Mouse (Mus musculus): ENCODE measurements at regions not wholly inside any gene's neighbourhood (a gene's known extent, or its start where the extent isn't known, plus 50 kb on each side); places are given as distances from the start of the nearest gene placed in this dataset.

DNA sequence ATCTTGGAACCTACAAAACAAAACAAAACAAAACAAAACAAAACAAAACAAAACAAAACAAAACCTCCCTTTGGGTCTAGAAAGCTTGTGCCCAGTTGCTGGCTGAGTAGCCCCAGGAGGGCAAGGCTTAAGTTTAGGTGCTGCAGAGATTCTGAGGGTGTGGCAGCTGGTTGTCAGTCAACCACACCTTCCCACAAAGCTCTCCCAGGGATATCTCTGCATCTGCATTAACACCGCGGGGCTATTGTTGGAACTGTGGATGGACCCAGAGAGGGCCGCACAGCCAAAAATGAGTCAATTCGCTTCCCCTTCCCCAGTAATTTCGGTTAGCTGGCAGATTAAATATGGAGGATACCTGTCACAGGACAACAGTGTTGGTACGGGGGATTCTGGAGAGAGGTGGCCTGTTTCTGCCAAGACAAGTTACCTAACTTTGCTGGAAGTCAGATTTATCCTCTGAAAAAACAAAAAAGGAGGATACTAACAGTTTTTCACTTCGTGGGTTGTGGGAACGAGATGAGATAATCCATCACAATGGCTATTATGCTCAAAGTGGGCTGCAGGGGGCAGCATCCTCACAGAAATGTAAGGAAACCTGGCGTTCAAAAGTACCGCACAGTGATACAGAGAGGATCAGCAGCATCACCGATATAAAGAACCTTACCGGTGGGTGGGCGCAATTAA is 96.7 kb downstream of the 1500009L16Rik start:
- Histone ChIP-seq H3K4me3 (peak overlapping the region; percentile 35), H3K27ac (no peak overlapping the region; the same call in 1 of the 2 replicates)

DNA sequence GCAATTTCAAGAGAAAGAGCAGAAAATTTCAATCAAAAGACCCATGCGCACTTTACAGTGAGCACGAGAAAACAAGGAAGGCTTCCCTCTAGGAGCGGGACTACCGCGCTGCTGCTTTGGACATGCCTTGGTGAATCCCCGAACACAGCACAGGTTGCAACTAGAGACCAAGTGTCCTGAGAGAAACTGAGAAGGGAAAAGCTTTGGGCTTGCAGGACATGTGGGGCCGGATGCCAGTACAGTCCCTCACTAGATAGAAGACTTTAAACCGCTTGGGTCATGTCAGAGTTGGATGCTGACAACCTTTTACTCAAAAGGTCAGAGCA is 97.2 kb downstream of the 1500009L16Rik start:
- no peaks in the 10 kb centered on the region for H3K9me3 ChIP-seq
- H3K4me1 ChIP-seq: peaks cover 4% of the 10 kb centered on the region
- DNase-seq (ENCODE audit: low spot score): no peak
- H3K36me3 ChIP-seq: no peaks in the 10 kb centered on the region
- H3K27ac ChIP-seq: no peak overlapping the region
- WGBS: 74% methylated on average over 8 of the region's 8 CpGs
- no peaks in the 10 kb centered on the region for H3K27me3 ChIP-seq (ENCODE audit: insufficient read depth, poor library complexity, severe bottlenecking)
- no peak overlapping the region for H3K4me3 ChIP-seq

More for the DNA sequence above, 96.7 kb downstream of the 1500009L16Rik start:
- 10% methylated on average over 13 of the region's 13 CpGs for WGBS
- Histone ChIP-seq H3K9me3 (no peaks in the 10 kb centered on the region), H3K36me3 (no peaks in the 10 kb centered on the region), H3K4me1 (peaks cover 4% of the 10 kb centered on the region), H3K27me3 (ENCODE audit: insufficient read depth, poor library complexity, severe bottlenecking) (no peaks in the 10 kb centered on the region)
- peak; percentile 73 for DNase-seq (ENCODE audit: low spot score)

DNA sequence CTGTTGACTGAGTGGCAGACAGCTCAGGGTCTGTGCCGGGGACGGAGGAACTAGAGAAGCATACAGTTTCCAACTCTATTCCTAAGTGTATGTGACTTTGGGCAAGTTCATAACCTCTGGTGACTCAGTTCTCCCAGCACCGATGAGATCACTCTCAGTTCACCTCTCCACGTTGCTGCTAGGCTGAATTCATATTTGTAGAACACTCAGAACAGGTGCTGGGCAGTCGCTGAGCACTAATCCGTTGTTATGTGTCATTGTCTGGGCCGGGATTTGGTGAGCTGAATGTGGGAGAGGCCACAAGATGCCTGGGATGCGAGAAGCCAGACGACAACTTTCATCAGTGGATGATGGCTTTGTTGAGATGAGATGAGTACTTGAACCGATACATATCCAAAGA is 98.4 kb downstream of the 1500009L16Rik start:
- Histone ChIP-seq H3K27me3 (ENCODE audit: insufficient read depth, poor library complexity, severe bottlenecking) (no peaks in the 10 kb centered on the region), H3K4me1 (peaks cover 4% of the 10 kb centered on the region), H3K27ac (no peak overlapping the region), H3K36me3 (no peaks in the 10 kb centered on the region), H3K4me3 (no peak overlapping the region), H3K9me3 (no peaks in the 10 kb centered on the region)
- 74% methylated on average over 10 of the region's 10 CpGs for WGBS
- no peak for DNase-seq (ENCODE audit: low spot score)

DNA sequence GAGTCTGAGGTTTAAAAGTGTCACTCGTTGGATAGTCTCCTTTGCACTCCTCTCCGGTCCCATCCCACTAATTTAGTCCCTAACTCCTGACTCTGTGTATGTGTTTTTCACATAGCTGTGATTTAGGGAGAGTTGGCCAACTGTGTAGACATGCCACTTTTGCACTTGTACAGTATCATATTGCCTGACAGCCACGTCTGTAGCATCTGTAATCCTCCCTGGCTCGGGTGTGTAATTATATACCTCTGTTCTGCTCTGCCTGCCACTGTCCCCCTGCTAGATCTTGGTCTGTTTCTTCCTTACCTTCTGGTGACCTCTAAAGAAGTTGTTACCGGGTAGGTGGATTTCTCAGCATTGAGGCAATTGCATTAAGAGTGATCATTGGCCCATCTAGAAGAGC is 103.4 kb downstream of the 1500009L16Rik start:
- Histone ChIP-seq H3K4me3 (no peak overlapping the region), H3K27me3 (ENCODE audit: insufficient read depth, poor library complexity, severe bottlenecking) (no peaks in the 10 kb centered on the region), H3K9me3 (no peaks in the 10 kb centered on the region), H3K27ac (no peak overlapping the region), H3K36me3 (no peaks in the 10 kb centered on the region), H3K4me1 (peaks cover 7% of the 10 kb centered on the region)
- 83% methylated on average over 5 of the region's 5 CpGs for WGBS
- DNase-seq (ENCODE audit: low spot score): no peak

DNA sequence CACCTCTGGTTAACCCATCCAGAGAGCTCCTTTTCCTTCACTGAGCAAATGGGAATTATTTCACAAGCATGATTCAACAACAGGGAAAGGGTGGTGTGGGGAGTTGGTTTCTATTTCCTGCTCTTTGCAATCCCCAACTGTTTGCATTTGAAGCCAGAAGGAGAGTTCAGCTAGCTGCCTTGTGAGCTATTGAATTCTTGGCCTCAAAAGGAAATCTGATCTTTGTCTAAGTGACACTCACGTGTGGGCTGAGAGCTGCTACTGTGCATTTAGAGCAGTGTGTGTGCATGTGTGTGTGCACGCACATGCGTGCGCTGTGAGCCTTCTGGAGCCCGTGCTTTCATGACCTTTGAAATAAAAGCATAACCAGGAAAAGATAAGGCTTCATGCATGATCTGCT is 113.7 kb downstream of the 1500009L16Rik start:
- H3K27me3 ChIP-seq (ENCODE audit: insufficient read depth, poor library complexity, severe bottlenecking): no peaks in the 10 kb centered on the region
- no peak for DNase-seq (ENCODE audit: low spot score)
- H3K4me3 ChIP-seq: no peak overlapping the region
- H3K9me3 ChIP-seq: no peaks in the 10 kb centered on the region
- peak overlapping the region; percentile 42; the same call in 1 of the 2 replicates for H3K27ac ChIP-seq
- H3K4me1 ChIP-seq: peaks cover 14% of the 10 kb centered on the region
- no peaks in the 10 kb centered on the region for H3K36me3 ChIP-seq
- 53% methylated on average over 5 of the region's 5 CpGs for WGBS

DNA sequence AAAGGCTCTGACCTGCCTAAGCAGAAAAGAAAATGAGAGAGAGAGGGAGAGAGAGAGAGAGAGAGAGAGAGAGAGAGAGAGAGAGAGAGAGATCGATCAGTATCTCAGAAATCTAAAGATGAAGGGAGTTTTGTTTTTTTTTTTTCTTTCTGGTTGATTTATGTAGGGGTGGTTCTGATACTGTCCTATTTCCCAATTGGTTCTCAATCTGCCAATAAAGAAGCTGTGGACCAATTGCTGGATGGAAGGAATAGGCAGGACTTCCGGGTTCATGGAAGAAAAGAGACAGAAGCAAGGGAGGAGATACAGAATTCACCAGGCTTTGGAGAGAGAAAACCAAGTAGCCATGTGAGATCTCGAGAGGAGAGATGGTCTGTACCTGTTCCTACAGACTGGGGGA is 117.6 kb downstream of the 1500009L16Rik start:
- 0 out of 2 replicates have a peak, but pooled peaks cover 5% of the 10 kb centered on the region for H3K36me3 ChIP-seq
- H3K4me3 ChIP-seq: no peak overlapping the region
- H3K27me3 ChIP-seq (ENCODE audit: insufficient read depth, poor library complexity, severe bottlenecking): no peaks in the 10 kb centered on the region
- no peak for DNase-seq (ENCODE audit: low spot score)
- 79% methylated on average over 3 of the region's 3 CpGs for WGBS
- no peaks in the 10 kb centered on the region for H3K9me3 ChIP-seq
- H3K4me1 ChIP-seq: peaks cover 14% of the 10 kb centered on the region
- no peak overlapping the region for H3K27ac ChIP-seq

DNA sequence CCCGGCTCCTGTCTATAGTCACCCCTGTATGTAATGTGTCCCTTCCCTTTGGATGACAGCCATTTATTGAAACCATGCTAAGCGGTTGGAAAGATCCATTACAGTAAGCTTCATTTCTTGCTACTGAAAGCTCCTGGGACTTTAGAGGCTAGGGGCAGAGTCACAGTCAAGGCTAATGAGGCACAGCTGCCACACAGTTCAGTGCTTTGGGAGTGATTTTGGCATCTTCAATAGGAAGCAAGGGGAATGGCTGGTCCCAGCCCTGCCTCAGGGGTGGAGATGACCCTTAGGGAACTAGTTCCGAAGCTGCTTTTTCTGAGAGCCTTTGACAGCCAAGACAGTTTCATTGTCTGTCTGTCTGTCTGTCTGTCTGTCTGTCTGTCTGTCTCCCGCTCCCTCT is 128.2 kb downstream of the 1500009L16Rik start:
- no peaks in the 10 kb centered on the region for H3K36me3 ChIP-seq
- WGBS: 79% methylated on average over 4 of the region's 4 CpGs
- peaks cover 22% of the 10 kb centered on the region for H3K4me1 ChIP-seq
- H3K27me3 ChIP-seq (ENCODE audit: insufficient read depth, poor library complexity, severe bottlenecking): no peaks in the 10 kb centered on the region
- no peaks in the 10 kb centered on the region for H3K9me3 ChIP-seq
- no peak overlapping the region for H3K27ac ChIP-seq
- DNase-seq (ENCODE audit: low spot score): no peak
- no peak overlapping the region for H3K4me3 ChIP-seq

DNA sequence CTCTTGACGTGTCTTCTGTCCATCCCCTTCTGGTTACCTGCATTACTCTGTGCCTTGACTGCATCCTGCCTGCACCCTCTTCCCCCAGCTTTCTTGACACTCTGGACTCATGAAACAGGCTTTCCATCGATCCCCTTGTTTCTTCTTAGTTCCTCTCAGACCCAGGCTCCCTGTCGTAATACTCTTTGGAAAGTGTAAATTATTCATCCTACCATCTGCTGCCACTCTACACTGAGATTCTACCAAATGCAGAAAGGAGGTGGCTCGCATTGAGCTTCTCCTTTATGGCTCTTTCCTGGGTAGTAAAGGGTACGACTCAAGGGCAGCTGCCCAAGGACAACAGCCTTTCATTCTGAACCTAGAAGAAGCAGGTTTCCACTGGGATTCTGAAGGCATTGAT is 129.5 kb downstream of the 1500009L16Rik start:
- Histone ChIP-seq H3K4me1 (peaks cover 10% of the 10 kb centered on the region), H3K4me3 (no peak overlapping the region), H3K27me3 (ENCODE audit: insufficient read depth, poor library complexity, severe bottlenecking) (no peaks in the 10 kb centered on the region), H3K9me3 (no peaks in the 10 kb centered on the region), H3K36me3 (no peaks in the 10 kb centered on the region), H3K27ac (no peak overlapping the region)
- DNase-seq (ENCODE audit: low spot score): no peak
- WGBS: 81% methylated on average over 5 of the region's 5 CpGs

DNA sequence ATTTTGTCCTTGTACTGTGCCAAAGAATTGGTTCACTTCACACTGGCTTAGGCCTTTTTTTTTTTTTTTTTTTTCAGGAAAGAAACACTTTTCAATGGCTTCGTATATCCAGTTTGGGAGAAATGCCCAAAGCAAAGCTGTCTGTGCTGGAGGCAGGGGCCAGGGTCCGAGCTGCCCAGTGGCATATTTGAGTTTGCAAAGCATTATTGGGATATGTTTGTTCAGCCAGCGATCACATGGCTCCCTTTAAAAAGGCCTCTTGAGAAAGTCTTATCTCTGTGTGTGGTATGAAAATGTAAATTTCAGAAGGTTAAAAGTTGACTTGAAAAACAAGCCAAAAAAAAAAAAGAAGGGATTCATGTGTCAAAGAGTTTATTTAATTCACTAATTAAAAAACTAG is 130.1 kb downstream of the 1500009L16Rik start:
- H3K27me3 ChIP-seq (ENCODE audit: insufficient read depth, poor library complexity, severe bottlenecking): no peaks in the 10 kb centered on the region
- 79% methylated on average over 3 of the region's 3 CpGs for WGBS
- DNase-seq (ENCODE audit: low spot score): no peak
- no peak overlapping the region for H3K4me3 ChIP-seq
- H3K36me3 ChIP-seq: no peaks in the 10 kb centered on the region
- no peaks in the 10 kb centered on the region for H3K9me3 ChIP-seq
- H3K4me1 ChIP-seq: 0 out of 2 replicates have a peak, but pooled peaks cover 3% of the 10 kb centered on the region
- no peak overlapping the region for H3K27ac ChIP-seq

DNA sequence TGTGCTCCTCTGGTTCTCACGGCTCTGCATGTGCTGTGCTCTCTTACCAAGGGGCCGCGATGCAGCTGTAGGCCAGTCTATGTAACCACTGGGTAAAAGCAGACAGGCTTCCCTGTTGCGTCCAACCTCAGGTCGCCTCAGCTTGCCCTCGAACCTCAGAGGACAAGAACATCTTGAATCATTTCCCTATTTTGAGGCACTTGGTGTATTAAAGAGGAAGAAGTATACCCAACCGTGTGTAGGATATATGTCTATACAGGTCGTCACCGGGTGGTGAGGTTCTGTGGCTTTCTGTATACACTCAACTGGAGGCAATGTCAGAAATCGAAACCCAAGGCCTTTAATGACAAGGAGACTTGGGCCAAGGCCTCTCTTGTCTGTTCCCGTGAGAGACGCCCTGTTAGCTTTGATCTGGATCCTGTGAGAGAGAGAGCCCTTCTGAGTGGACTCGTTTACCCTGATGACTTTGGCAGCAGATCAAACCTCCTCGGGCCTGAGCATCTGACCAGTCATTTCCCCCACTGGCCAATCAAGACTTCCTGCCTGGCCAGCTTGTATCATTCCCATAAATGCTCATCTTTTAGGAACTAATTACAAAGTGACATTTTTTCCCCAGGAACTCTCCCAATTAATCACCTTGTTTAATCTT is 135.3 kb downstream of the 1500009L16Rik start:
- whole genome bisulfite sequencing: 77% methylated on average over 14 of the region's 14 CpGs
- no peaks in the 10 kb centered on the region for H3K36me3 ChIP-seq
- DNase-seq (ENCODE audit: low spot score): no peak

DNA sequence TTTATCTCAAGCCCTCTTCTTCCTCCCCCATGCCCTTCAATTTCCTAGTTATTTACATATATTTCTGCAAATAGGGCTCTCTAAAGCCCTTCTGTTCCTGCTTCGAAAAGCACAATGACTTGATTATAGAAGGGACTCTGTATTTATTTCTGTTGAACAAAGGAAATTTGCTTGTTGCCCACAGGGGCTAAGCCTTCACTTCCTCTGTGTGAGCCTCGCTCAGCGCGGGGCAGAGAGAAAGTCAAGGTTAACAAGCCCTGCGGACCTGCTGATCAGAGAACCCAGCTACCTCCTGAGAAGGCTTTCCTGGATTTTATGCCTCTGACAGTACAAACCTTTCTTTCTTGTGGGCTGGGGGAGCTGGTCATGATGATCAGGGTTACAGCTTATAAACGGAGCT is 136.0 kb downstream of the 1500009L16Rik start:
- WGBS: 71% methylated on average over 6 of the region's 6 CpGs
- DNase-seq (ENCODE audit: low spot score): no peak

More for the DNA sequence above, 135.3 kb downstream of the 1500009L16Rik start:
- no peak overlapping the region; the same call in 1 of the 2 replicates for H3K27ac ChIP-seq
- no peaks in the 10 kb centered on the region for H3K27me3 ChIP-seq (ENCODE audit: insufficient read depth, poor library complexity, severe bottlenecking)
- H3K4me3 ChIP-seq: no peak overlapping the region
- H3K4me1 ChIP-seq: 0 out of 2 replicates have a peak, but pooled peaks cover 3% of the 10 kb centered on the region
- no peaks in the 10 kb centered on the region for H3K9me3 ChIP-seq

DNA sequence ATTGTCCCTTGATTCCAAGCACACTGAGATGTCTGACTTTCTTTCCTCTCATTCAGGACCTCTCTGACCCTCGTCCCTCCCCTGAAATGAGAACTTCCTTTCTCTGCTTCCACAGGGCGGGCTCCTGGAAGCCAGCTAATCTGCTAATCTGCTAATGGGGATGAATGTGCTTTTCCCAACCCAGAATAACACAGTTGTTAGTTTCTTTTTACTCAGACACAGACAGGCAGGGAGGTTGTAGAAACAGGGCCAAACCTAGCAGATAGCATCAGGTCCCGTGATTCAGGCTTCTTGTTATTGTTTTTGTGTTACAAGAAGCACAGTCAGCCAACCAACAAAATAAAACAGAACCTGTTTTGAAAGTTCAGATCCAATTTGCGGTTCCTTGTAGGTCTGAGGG is 137.0 kb downstream of the 1500009L16Rik start:
- Histone ChIP-seq H3K9me3 (no peaks in the 10 kb centered on the region), H3K27ac (no peak overlapping the region), H3K4me3 (no peak overlapping the region), H3K27me3 (ENCODE audit: insufficient read depth, poor library complexity, severe bottlenecking) (no peaks in the 10 kb centered on the region), H3K4me1 (0 out of 2 replicates have a peak, but pooled peaks cover 3% of the 10 kb centered on the region), H3K36me3 (no peaks in the 10 kb centered on the region)
- DNase-seq (ENCODE audit: low spot score): no peak
- 58% methylated on average over 4 of the region's 4 CpGs for WGBS

More for the DNA sequence above, 136.0 kb downstream of the 1500009L16Rik start:
- 0 out of 2 replicates have a peak, but pooled peaks cover 3% of the 10 kb centered on the region for H3K4me1 ChIP-seq
- H3K4me3 ChIP-seq: no peak overlapping the region
- H3K27me3 ChIP-seq (ENCODE audit: insufficient read depth, poor library complexity, severe bottlenecking): no peaks in the 10 kb centered on the region
- H3K36me3 ChIP-seq: no peaks in the 10 kb centered on the region
- H3K27ac ChIP-seq: 0 out of 2 replicates have a peak overlapping the region, but pooled peaks have one; percentile 39
- no peaks in the 10 kb centered on the region for H3K9me3 ChIP-seq

DNA sequence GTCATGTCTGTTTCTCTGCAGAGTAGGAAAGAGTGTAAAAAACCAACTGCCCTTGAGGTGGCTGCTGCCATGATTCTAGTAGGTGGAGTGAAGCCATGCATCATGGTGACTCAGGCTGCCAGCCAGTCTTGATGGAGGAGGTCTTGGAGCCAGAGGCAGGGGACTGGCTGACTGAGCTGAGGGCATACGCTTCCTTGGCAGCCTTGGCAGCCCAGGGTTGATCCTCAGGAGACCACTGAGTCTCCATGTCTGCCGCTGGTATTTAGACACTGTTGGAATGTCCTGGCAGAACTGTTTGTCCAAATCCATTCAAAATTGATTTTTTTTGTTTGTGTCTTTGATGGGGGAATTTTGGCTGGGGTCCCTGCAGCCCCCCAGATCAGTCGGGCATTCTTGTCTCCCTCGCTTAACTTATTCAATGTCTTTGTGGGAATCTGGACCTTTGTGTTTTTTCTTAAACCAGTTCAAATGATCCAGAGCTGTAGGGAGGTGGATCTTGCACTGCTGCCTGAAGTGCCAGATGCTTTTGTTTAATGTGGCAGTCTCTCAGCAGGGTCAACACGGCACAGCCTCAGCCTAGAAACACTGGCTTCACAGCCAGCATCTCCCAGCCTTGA is 139.0 kb downstream of the 1500009L16Rik start:
- WGBS: 76% methylated on average over 5 of the region's 5 CpGs
- Histone ChIP-seq H3K36me3 (no peaks in the 10 kb centered on the region), H3K4me1 (peaks cover 15% of the 10 kb centered on the region), H3K27me3 (ENCODE audit: insufficient read depth, poor library complexity, severe bottlenecking) (no peaks in the 10 kb centered on the region), H3K9me3 (no peaks in the 10 kb centered on the region), H3K27ac (peak overlapping the region; percentile 29; the same call in 1 of the 2 replicates), H3K4me3 (no peak overlapping the region)
- no peak for DNase-seq (ENCODE audit: low spot score)

Data from heart, embryonic 10.5 days (tissue).